Mouse (Mus musculus): ENCODE measurements at regions not wholly inside any gene's neighbourhood (a gene's known extent, or its start where the extent isn't known, plus 50 kb on each side); places are given as distances from the start of the nearest gene placed in this dataset.
A peak's percentile ranks its signal among the peaks of the same experiment; 100 is the strongest.

GRCm38 (mm10) chr9:52379031-52379430, 210.7 kb upstream of the Zc3h12c start:
- DNase-seq (ENCODE audit: low read depth), result no peak

GRCm38 (mm10) chr9:52377761-52378160, 209.4 kb upstream of the Zc3h12c start:
- DNase-seq (ENCODE audit: low read depth), result no peak

- DNase-seq (ENCODE audit: low read depth), result no peak
Observed at GRCm38 (mm10) chr9:52376914-52377313, 208.5 kb upstream of the Zc3h12c start.

GRCm38 (mm10) chr9:52371296-52371695, 202.9 kb upstream of the Zc3h12c start:
- no peak for DNase-seq (ENCODE audit: low read depth)

- DNase-seq (ENCODE audit: low read depth), result no peak
Observed at GRCm38 (mm10) chr9:52368911-52369310, 200.5 kb upstream of the Zc3h12c start.

GRCm38 (mm10) chr9:52368080-52368479, 199.7 kb upstream of the Zc3h12c start:
- no peak for DNase-seq (ENCODE audit: low read depth)

- no peak for DNase-seq (ENCODE audit: low read depth)
Observed at GRCm38 (mm10) chr9:52366046-52366445, 197.7 kb upstream of the Zc3h12c start.

- DNase-seq (ENCODE audit: low read depth), result no peak
Observed at GRCm38 (mm10) chr9:52361599-52361998, 193.2 kb upstream of the Zc3h12c start.

- DNase-seq (ENCODE audit: low read depth), result no peak
Observed at GRCm38 (mm10) chr9:52359416-52359815, 191.0 kb upstream of the Zc3h12c start.

GRCm38 (mm10) chr9:52356549-52356948, 188.2 kb upstream of the Zc3h12c start:
- DNase-seq (ENCODE audit: low read depth), result no peak

- no peak for DNase-seq (ENCODE audit: low read depth)
Observed at GRCm38 (mm10) chr9:52355187-52355982, 187.0 kb upstream of the Zc3h12c start.

GRCm38 (mm10) chr9:52348536-52349527, 180.5 kb upstream of the Zc3h12c start:
- DNase-seq (ENCODE audit: low read depth), result peak; percentile 6

GRCm38 (mm10) chr9:52344177-52344877, 176.0 kb upstream of the Zc3h12c start:
- no peak for DNase-seq (ENCODE audit: low read depth)

GRCm38 (mm10) chr9:52341029-52341428, 172.7 kb upstream of the Zc3h12c start:
- DNase-seq (ENCODE audit: low read depth), result no peak

GRCm38 (mm10) chr9:52337786-52338322, 169.5 kb upstream of the Zc3h12c start:
- DNase-seq (ENCODE audit: low read depth), result no peak

GRCm38 (mm10) chr9:52334767-52335166, 166.4 kb upstream of the Zc3h12c start:
- no peak for DNase-seq (ENCODE audit: low read depth)

- DNase-seq (ENCODE audit: low read depth), result no peak
Observed at GRCm38 (mm10) chr9:52333884-52334283, 165.5 kb upstream of the Zc3h12c start.

GRCm38 (mm10) chr9:52331748-52332147, 163.4 kb upstream of the Zc3h12c start:
- no peak for DNase-seq (ENCODE audit: low read depth)

GRCm38 (mm10) chr9:52330652-52331051, 162.3 kb upstream of the Zc3h12c start:
- no peak for DNase-seq (ENCODE audit: low read depth)

- no peak for DNase-seq (ENCODE audit: low read depth)
Observed at GRCm38 (mm10) chr9:52324347-52324746, 156.0 kb upstream of the Zc3h12c start.

- DNase-seq (ENCODE audit: low read depth), result no peak
Observed at GRCm38 (mm10) chr9:52323757-52324156, 155.4 kb upstream of the Zc3h12c start.

GRCm38 (mm10) chr9:52323226-52323625, 154.9 kb upstream of the Zc3h12c start:
- no peak for DNase-seq (ENCODE audit: low read depth)

Data from naive thymus-derived CD4-positive, alpha-beta T cell, adult 2 months (primary cell).